Mouse (Mus musculus): ENCODE measurements around the gene Nyap1.

Gene Nyap1

GRCm38 (mm10) chr5:137742836-137743235 lies 1.4 kb upstream of the Nyap1 start:
- no peak for DNase-seq

DNA sequence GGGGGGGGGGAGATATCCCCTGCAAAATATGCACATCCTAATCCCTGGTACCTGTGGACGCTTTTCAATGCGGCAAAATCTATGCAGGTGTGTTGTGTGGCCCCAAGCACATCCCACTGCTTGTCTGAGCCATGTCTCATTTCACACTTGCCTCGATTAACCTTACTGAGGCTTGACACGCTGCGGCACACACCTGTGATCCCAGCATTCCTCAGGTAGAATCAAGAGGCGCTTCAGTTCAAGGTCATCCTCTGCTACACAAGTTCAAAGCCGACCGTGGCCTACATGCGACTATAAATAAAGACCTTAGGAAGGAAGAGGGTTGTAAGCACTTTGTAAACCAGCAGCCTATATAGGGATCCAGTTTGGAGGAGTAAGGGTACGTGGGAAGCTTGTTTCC lies 641 bp upstream of the Nyap1 start:
- DNase-seq, result no peak

DNA sequence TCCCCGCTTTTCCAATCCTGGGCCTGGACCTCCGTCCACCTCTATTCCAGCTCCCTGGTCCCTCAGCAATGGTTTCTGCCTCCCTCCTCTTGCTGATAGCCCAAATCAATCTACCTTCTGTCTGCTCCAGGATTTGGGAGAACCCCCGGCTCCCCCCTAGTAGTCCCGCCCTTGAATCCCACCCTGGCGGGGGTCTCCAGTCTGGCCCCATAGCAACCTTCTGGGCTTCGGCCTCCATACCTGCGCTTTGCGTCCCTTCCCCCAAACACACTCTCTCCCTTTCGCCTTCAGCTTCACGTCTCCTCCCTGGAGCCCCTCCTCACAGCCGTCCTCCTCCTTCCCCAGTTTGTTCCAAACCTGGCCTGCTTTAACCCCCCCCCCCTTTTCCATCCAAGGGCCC lies 901 bp downstream of the Nyap1 start:
- DNase-seq, result no peak

GRCm38 (mm10) chr5:137739471-137739870 lies 1.9 kb downstream of the Nyap1 start:
- DNase-seq, result no peak

DNA sequence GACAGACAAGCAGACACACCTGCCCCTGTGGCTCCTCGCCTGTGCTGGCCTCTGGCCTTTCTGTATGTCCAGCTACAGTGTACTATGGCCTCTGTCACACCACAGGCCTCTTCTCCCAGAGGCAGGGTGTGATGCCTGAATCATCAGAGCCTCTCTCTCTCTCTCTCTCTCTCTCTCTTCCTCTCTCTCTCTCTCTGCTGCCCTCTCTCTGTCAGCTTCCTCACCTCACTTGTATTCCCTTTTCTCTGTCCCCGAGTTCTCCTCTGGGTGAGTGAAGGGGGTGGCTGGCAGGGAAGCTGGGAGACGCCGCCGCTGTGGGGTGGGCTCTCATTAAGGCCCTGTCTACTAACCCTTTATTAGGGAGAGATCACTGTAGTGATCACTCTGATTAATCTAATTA lies 2.9 kb downstream of the Nyap1 start:
- no peak for DNase-seq

GRCm38 (mm10) chr5:137737400-137737940 lies 3.9 kb downstream of the Nyap1 start:
- no peak for DNase-seq

GRCm38 (mm10) chr5:137734289-137735061 lies 6.9 kb downstream of the Nyap1 start:
- no peak for DNase-seq

GRCm38 (mm10) chr5:137733638-137734288 lies 7.6 kb downstream of the Nyap1 start:
- no peak for DNase-seq

DNA sequence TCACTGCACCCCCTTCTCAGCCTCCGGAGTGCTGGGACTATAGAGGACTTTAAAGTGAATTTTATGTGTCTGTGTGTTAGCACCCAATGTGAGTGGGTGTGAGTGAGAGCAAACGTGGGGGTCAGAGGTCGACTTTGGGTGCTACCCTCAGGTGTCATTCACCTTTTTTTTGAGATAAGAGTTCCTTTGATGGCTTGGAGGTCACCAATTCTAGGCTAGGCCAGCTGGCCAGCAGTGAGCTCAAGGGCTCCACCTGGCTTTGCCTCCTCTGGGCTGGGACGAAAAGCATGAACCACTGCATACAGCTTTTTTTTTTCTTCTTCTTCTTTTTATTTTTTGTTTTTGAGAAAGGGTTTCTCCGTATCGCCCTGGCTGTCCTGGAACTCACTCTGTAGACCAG lies 14.6 kb downstream of the Nyap1 start:
- no peak for DNase-seq

DNA sequence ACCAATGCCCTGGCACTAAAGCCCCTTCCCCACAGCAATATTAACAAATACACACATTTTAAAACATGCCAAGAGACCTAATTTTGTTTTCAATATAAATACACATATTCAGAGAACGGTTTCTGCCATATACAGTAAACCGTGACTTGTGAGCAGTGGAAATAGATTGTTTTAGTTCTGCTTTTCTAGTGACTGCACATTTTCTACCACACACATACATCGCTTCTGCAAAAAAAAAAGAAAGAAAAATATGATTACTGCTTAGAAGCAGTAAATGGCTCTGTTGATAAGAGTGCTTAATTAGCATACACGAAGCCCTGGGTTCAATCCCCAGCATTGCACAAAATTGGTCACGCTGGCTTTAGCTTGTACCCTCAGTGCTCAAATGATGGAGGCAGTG lies 17.6 kb downstream of the Nyap1 start:
- DNase-seq, result no peak

GRCm38 (mm10) chr5:137720558-137721164 lies 20.7 kb downstream of the Nyap1 start:
- peak; percentile 77 for DNase-seq

- no peak for DNase-seq
Measured at GRCm38 (mm10) chr5:137719088-137719487, 22.3 kb downstream of the Nyap1 start.

DNA sequence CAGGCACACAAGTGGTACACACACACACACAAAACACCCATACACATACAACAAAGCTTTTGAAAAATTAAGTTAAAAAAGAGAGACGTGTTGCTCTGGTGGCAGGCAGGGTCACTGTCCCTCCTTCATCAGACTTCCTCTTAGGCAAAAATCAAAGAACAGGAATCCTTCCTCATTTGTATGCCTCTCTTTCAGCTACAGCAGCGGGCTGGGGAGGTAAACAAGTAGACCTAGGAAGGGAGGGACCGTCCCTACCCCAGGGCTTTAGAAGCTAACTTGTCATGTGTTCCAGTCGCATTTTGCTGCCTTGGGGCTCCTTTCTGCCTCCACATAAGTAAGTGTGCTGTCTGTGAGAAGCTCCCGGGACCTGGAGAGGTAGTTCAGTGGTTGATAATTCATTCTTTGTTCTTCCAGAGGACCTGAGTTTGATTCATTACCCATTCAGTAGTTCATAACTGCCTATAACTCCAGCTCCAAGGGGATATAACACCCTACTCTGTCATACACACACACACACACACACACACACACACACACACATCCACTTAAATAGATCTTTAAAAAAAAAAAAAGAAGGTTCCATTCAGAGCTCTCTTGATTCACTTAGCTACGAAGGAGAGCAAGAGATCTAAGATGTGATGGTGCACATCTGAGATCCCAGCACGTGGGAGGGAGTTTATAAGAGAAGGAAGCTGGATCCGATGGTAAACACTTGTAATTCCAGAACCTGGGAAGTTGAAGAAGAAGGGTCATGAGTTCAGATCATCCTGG lies 23.2 kb downstream of the Nyap1 start:
- DNase-seq, result no peak

GRCm38 (mm10) chr5:137715685-137716084 lies 25.7 kb downstream of the Nyap1 start:
- DNase-seq, result no peak

GRCm38 (mm10) chr5:137713454-137713853 lies 28.0 kb downstream of the Nyap1 start:
- no peak for DNase-seq

GRCm38 (mm10) chr5:137706913-137707633 lies 34.3 kb downstream of the Nyap1 start:
- DNase-seq, result peak; percentile 54

GRCm38 (mm10) chr5:137705242-137705641 lies 36.2 kb downstream of the Nyap1 start:
- no peak for DNase-seq

DNA sequence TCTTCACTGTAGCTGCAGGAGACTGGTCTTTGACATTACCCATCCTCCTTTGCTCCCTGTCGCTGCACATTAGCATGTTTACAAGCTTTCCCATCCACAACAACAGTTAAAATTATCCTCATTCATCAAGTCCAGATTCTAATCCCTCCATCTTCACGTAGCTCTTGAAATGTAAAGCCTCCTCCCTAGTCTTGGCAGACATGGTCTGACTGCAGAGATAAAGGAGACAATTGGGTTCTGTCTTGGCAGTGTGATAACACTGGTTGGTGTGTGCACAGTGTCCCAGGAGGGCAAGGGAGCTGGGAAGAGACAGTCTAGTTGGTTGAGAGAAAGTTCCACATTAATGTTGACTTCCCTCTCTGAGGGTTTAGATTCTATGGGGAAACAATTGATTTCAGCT lies 41.6 kb downstream of the Nyap1 start:
- peak; percentile 33 for DNase-seq

DNA sequence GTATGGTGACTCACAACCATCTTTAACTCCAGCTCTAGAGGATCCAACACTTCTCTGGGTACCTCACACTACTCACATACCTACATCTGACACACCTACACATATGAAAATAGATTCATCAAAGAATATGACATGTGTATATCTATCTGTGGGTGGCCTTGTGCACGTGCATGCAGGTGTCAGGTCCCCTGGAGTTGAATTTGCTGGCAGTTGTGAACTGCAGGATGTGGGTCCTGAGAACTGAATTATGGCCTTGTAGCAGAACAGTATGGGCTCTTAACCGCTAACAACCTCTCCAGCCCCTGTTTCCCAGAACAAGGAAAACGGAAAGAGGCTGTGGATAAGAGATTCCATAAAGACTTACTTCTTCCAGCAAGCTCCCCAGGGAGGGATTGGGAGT lies 42.3 kb downstream of the Nyap1 start:
- no peak for DNase-seq

DNA sequence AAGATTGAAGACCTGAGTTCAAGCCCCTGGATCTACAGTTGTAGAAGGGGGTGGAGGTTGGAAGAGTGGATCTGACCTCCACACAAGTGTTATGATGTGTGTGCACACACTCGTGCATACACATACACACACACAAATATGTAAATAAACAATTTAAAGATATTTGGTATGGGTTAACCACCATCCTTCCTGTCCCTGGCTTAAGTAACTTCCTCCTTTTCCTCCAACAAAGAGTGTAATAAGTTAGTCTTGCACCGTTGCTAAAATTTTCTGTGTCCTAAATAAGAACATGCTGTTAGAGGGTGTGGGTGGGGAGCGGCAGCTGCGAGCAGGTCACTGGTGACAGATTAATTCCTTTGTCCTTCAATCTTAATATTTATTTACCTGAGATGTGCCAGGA lies 45.5 kb downstream of the Nyap1 start:
- no peak for DNase-seq

GRCm38 (mm10) chr5:137694796-137695195 lies 46.6 kb downstream of the Nyap1 start:
- DNase-seq, result no peak

DNA sequence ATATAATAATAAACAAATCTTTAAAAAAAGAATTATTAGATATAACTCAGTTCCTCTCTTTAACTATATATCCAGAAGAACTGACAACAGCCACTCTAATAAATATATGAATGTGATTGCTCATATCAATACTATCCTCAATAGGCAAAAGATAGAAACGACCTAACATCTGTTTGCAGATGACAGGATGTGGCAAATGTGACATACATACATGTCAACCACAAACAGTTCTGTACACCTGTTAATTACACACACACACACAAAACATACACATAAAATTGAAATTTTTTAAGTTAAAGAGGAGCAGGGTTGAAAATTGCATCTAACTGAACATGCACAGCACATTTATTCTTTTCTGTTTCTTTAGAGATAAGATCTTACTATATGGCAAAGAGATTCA lies 49.5 kb downstream of the Nyap1 start:
- no peak for DNase-seq

Data from liver (tissue).